Mouse (Mus musculus): ENCODE measurements around the gene Sfxn5. TPM values are rescaled to one million over a fixed set of nuclear protein-coding genes. Genes with fewer than 3 reads are reported as not detected.

Gene Sfxn5
- total RNA-seq, 2 experiments from 2014 or later = 0.19 to 1.3 TPM

GRCm38 (mm10) chr6:85295384-85296167 is 37.6 kb downstream of the Sfxn5 start:
- ATAC-seq (replicated peaks; ENCODE audit: low FRiP score, poor library complexity, severe bottlenecking) = no peak

GRCm38 (mm10) chr6:85294004-85294379 is 39.2 kb downstream of the Sfxn5 start:
- ATAC-seq (replicated peaks; ENCODE audit: low FRiP score, poor library complexity, severe bottlenecking) = no peak

GRCm38 (mm10) chr6:85293255-85294003 is 39.8 kb downstream of the Sfxn5 start:
- no peak for ATAC-seq (replicated peaks; ENCODE audit: low FRiP score, poor library complexity, severe bottlenecking)

- ATAC-seq (replicated peaks; ENCODE audit: low FRiP score, poor library complexity, severe bottlenecking) = no peak
Observed at GRCm38 (mm10) chr6:85290869-85291824, 42.1 kb downstream of the Sfxn5 start.

- ATAC-seq (replicated peaks; ENCODE audit: low FRiP score, poor library complexity, severe bottlenecking) = no peak
Observed at GRCm38 (mm10) chr6:85288193-85288857, 44.9 kb downstream of the Sfxn5 start.

DNA sequence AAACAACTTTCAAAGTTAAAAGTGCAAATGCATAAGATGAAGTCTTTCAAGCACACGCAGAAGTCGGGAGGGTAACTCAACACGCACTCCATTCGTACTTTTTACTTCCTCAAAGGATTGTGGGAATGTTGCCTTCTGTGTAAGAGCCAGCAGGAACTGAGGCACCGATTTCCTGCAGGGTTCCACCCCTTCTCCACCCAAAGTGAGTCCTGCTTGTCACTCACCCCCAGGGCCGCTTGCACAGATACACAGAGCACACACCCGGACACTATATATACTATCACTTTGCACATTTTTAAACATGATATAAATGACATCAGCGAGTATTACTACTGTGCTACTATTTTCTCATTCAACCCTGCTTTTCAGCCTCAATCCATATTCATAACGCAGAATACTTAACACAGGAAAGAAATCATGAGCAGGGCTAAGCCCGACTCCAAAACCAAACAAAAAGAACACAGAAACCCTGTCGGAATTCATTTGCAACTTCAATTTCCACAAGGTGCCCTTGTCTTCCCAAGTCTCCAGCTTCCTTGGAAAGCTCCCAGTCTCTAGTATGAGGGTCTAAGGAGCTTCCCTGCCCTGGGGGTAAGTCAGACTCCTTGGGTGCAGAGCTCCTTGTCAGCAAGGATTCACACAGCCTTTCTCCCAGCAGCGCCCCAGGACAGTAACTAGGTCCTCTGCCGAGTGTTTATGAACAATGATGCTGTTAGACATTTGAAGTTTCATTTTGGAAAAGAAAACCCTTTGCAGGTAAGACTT is 46.8 kb downstream of the Sfxn5 start:
- ATAC-seq (replicated peaks; ENCODE audit: low FRiP score, poor library complexity, severe bottlenecking) = no peak

DNA sequence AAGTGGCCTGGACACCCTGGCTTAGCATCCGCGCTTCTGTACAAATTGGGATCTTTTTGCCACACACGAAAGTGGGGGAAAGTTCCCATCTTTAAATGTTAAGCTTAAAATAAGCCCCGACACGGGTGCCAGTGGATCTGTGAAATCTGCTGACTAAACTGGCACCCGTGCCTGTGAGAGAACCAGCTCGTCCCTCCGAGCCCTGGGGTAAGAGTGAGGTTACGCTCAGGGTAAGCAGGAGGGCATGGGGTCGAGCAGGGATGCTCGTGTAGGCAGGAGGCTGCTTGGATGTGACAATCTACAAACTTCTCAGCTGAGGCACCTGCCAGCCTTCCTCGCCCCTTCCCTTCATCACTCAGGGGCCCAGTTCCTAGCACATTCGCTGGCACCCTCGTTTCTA is 52.4 kb downstream of the Sfxn5 start:
- ATAC-seq (replicated peaks; ENCODE audit: low FRiP score, poor library complexity, severe bottlenecking) = no peak

DNA sequence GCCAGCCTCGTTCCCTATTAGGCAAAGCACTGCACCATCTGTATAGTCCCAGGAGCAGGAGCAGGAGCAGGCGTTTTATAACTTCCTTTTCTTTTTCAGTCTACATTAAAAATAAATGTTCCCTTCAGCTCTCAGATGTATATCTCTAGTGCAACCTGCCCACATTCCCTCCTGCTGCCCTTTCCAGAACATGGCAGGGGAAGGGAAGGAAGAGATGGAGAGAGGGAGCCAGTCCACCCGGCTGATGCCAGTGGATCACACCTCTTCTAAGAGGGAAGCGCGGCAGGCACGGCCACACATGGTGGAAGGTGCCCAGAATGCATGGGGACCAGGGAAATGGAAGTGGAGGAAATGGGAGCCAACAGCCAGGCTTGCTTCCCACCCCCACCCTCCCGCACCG is 56.7 kb downstream of the Sfxn5 start:
- ATAC-seq (replicated peaks; ENCODE audit: low FRiP score, poor library complexity, severe bottlenecking) = no peak

- ATAC-seq (replicated peaks; ENCODE audit: low FRiP score, poor library complexity, severe bottlenecking) = no peak
Observed at GRCm38 (mm10) chr6:85272436-85272835, 60.8 kb downstream of the Sfxn5 start.

DNA sequence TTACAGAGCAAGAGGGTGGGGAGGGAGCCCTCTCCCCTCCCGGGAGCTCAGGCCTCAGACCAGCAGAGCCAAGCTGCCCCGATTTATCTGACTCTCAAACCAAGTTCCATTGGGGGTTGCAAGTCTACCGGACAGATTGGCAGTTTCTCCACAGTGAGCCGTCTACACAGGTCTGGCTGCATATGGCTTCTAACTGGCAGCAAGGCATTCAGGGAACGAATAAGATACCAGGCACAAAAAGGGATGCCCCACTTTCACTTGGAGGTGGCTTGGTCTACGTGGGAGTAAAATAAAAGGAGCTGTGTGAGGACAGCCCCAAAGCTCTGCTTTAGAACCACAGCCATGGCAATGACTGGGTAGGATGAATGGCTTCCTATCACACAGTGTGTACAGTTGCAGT is 67.2 kb downstream of the Sfxn5 start:
- ATAC-seq (replicated peaks; ENCODE audit: low FRiP score, poor library complexity, severe bottlenecking) = no peak

GRCm38 (mm10) chr6:85264982-85265518 is 68.2 kb downstream of the Sfxn5 start:
- no peak for ATAC-seq (replicated peaks; ENCODE audit: low FRiP score, poor library complexity, severe bottlenecking)

DNA sequence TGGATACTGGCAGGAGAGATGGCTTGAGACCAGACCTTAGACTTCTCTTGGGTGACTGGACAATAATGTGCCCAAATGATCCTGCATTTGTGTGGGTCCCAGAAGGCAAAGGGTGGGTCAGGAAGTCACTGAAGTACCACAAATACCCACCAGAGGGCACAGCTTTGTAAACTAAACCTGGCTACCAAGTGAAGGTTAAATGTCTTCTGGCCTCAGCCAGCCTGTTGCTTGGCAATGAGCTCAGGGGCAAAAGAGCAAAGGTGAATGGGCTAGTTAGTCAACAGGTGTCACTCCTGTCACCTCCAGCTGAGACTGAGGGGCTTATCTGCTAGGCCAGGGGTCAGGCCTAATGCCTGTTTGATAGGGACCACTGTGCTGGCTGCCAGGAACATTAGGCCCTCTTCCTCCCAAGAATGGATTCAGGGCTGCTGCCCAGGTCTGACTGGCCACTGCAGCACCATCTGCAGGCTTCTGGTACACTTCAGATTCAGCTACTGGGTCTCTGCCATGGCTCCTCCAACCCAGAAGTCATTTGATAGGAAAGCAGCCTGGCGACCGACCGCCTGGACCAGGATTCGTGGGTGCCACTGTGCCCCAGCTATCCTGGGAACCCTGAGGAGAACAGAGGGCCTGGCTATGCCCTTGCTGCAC is 70.2 kb downstream of the Sfxn5 start:
- ATAC-seq (replicated peaks; ENCODE audit: low FRiP score, poor library complexity, severe bottlenecking) = no peak

DNA sequence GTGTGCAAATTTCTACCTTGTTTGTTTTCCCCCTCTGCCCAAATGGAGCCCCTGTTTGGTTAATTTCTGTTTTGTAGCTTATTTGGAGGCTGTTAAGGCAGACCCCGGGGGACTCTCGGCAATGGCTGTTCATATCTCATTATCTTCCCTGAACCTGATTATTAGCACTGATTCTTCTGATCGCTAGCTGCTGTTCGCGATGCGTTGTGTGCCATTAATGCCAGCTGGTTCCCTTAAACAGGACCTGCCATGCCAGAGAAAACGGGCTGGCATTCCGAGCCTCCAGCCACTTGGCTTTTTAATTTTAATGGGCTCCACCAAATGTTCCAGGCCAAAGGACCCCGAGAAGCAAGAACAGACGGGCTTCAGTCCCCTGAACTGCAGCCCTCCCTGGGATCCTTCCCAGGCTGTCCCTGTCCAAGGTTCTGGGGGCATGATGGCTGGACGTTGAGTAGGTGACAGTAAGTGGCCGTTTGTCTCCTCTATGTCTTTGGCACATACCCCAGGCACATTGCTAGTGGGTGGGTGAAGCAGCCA is 74.1 kb downstream of the Sfxn5 start:
- ATAC-seq (replicated peaks; ENCODE audit: low FRiP score, poor library complexity, severe bottlenecking) = no peak

DNA sequence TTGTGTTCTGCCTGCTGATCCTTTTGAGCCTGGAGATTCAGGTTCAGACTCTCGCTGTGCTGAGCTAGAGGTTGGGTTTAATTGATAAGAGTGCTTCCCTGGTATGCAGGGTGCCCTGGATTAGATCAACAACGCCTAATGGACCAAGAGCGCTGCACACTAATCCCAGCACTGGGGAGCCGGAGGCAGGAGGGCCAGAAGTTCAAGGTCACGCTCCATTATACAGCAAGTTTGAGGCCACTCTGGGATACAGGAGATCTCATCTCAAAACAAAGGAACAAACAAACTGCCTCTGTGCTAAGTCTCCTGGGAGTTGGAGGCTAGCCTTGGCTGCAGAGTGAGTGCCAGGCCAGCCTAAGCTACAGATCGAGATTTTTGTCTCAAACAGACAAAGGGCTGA is 77.6 kb downstream of the Sfxn5 start:
- ATAC-seq (replicated peaks; ENCODE audit: low FRiP score, poor library complexity, severe bottlenecking) = no peak

DNA sequence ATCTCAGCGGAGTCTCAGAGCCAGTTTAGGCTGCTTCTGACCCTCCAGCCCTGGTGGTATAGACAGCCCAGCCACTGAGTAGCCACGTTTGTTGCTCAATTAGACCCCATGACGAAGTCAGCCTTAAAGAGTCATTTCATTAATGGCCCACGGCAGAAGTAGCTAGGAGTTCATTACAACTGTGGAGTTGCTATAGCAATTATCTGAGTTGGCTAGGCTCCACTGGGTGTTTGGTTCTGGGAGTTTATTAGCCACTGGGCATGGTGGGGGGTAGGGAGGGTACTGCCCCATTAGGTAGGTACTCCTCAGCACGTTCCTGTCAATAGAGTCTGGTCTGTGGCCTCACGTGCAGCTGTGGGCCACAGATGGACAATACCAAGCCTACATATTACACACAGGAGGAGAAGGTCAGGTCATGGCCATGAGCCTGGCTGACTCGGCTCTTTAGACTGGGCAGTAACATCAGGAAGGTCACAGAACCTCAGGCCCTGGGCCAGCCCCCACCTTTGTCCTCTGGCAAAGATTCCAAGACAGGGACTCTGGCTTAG is 79.2 kb downstream of the Sfxn5 start:
- no peak for ATAC-seq (replicated peaks; ENCODE audit: low FRiP score, poor library complexity, severe bottlenecking)

- ATAC-seq (replicated peaks; ENCODE audit: low FRiP score, poor library complexity, severe bottlenecking) = no peak
Observed at GRCm38 (mm10) chr6:85253275-85253674, 79.9 kb downstream of the Sfxn5 start.

GRCm38 (mm10) chr6:85252251-85253058 is 80.8 kb downstream of the Sfxn5 start:
- ATAC-seq (replicated peaks; ENCODE audit: low FRiP score, poor library complexity, severe bottlenecking) = no peak
